Mouse (Mus musculus) hindbrain, embryonic 13.5 days (tissue): ENCODE measurements around the gene Ptprn2. TPM values are rescaled to one million over a fixed set of nuclear protein-coding genes. Genes with fewer than 3 reads are reported as not detected.
A peak's percentile ranks its signal among the peaks of the same experiment; 100 is the strongest.

Experiments used
- ATAC-seq: fragments of 200-750 bp; cut with Nextera tagmentation; 2 replicates; pipeline ENCODE4 v1.8.0; 2017; ENCODE audit warnings: moderate TSS enrichment; ENCODE audit not compliant: low FRiP score
- H3K27ac ChIP-seq: fragments of 300-500 bp; sonication (generic); 2 replicates; pipeline ENCODE4 v1.5.1; 2015; ENCODE audit warnings: inconsistent platforms, mild to moderate bottlenecking, moderate library complexity
- H3K27me3 ChIP-seq: fragments of 300-500 bp; sonication (generic); 2 replicates; pipeline ENCODE4 v1.6.1; 2015; ENCODE audit warnings: mild to moderate bottlenecking, inconsistent platforms
- H3K36me3 ChIP-seq: fragments of 300-500 bp; sonication (generic); 2 replicates; pipeline ENCODE4 v1.6.1; 2015; ENCODE audit warnings: mild to moderate bottlenecking, inconsistent platforms
- H3K4me1 ChIP-seq: fragments of 300-500 bp; sonication (generic); replicated peaks from 2 replicates; pipeline ENCODE4 v1.6.1; 2015; ENCODE audit warnings: inconsistent platforms
- H3K4me2 ChIP-seq: fragments of 300-500 bp; sonication (generic); 2 replicates; pipeline ENCODE4 v1.6.1; 2015; ENCODE audit warnings: inconsistent platforms, mild to moderate bottlenecking, moderate library complexity
- H3K4me3 ChIP-seq: fragments of 300-500 bp; sonication (generic); 2 replicates; pipeline ENCODE4 v1.5.1; 2015; ENCODE audit warnings: mild to moderate bottlenecking, inconsistent platforms
- H3K9ac ChIP-seq: fragments of 300-500 bp; sonication (generic); 2 replicates; pipeline ENCODE4 v1.6.1; 2015; ENCODE audit warnings: mild to moderate bottlenecking, inconsistent platforms
- H3K9me3 ChIP-seq: fragments of 300-500 bp; sonication (generic); 2 replicates; pipeline ENCODE4 v1.6.1; 2016; ENCODE audit warnings: inconsistent platforms
- WGBS: fragments of 180-500 bp; shearing (Covaris S2); methylation state at CpG from one replicate; pipeline ENCODE4 v1.1.7; 2015; 5-methylcytosine and 5-hydroxymethylcytosine counted together
- polyA plus RNA-seq: library from polyadenylated mRNA; unstranded; fragments of >200 nt; fragmentation: Nextera tagmentation; extraction: Ambion mirVana; gene quantifications from 2 replicates; pipeline ENCODE4 v1.2.1, GENCODE M21; 2015

Gene Ptprn2
- polyA plus RNA-seq, 1 experiment from 2014 or later, result 10.3 TPM

GRCm38 (mm10) chr12:117159669-117160210, 674.2 kb downstream of the Ptprn2 start:
- H3K36me3 ChIP-seq, result peaks cover 9% of the 10 kb centered on the region
- peaks cover 18% of the 10 kb centered on the region for H3K27me3 ChIP-seq
- peak overlapping the region; percentile 83 for H3K4me2 ChIP-seq
- H3K27ac ChIP-seq, result peak overlapping the region; percentile 90
- peak overlapping the region; percentile 35 for H3K4me3 ChIP-seq
- H3K9me3 ChIP-seq, result no peaks in the 10 kb centered on the region
- peak; percentile 13 for ATAC-seq
- H3K9ac ChIP-seq, result peak overlapping the region; percentile 70
- H3K4me1 ChIP-seq, result peaks cover 79% of the 10 kb centered on the region
- WGBS, result 9% methylated on average over 15 of the region's 15 CpGs

DNA sequence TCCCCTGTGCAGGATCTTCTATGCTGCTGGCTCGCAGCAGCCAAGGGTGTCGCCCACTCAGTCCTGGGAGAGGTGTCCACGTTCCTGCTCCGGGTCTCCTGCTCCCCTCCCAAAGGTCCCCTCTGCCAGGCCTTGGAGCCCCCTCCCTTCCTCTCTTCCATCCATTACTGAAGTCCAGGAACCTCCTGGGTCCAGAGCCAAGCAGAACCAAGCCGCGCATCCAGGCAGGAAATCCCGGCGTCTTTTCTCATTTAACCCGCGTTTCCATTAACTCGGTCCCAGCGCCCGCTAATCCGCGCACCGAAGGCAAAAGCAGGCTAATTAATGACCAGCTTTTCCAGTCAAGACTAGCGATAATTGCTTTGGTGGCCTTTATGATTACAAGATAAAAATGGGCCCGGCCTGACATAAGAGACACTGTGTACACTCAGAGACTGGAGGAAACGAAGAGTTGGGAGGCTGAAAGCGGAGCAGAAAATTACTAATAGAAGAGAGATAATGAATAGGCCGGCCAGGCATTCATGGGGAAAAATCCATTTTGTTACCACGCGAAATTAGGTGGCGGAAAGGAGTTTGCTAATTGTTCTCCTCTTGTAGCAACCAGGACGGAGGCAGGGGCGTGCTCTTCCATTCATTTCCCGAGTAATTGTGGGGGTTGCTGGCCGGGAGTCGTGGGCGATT, 674.8 kb downstream of the Ptprn2 start:
- Histone ChIP-seq H3K4me2 (peak overlapping the region; percentile 83), H3K9me3 (no peaks in the 10 kb centered on the region), H3K36me3 (peaks cover 9% of the 10 kb centered on the region), H3K27me3 (peaks cover 13% of the 10 kb centered on the region; the same call in 1 of the 2 replicates), H3K4me3 (peak overlapping the region; percentile 35), H3K9ac (peak overlapping the region; percentile 70), H3K27ac (peak overlapping the region; percentile 90), H3K4me1 (peaks cover 73% of the 10 kb centered on the region)
- WGBS, result 4% methylated on average over 30 of the region's 30 CpGs
- peak; percentile 38; the same call in 1 of the 2 replicates for ATAC-seq

GRCm38 (mm10) chr12:117162180-117162579, 676.7 kb downstream of the Ptprn2 start:
- Histone ChIP-seq H3K4me2 (no peak overlapping the region), H3K36me3 (peaks cover 9% of the 10 kb centered on the region), H3K27me3 (peaks cover 8% of the 10 kb centered on the region; the same call in 1 of the 2 replicates), H3K4me3 (no peak overlapping the region), H3K4me1 (peaks cover 65% of the 10 kb centered on the region), H3K9ac (no peak overlapping the region), H3K9me3 (no peaks in the 10 kb centered on the region), H3K27ac (no peak overlapping the region)
- 55% methylated on average over 3 of the region's 3 CpGs for WGBS
- no peak for ATAC-seq

DNA sequence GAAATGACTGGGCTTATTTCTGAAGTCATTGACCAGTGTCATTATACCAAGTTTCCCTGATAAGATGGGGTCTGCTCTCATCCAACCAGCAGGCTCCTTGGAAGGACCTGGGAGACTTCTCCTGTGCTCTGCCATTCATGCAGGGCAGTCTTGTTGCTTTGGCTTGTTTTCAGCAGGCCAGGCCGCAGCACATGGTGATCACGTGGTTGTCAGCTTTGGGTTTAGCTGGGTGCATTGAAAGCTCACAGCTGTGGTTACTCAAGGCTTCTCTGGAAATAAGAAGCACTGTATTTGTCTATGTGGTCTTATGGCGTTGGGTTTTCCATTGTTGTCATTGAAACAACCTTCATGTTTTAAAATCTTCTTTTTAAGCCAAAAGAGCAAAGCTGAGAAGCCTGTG, 678.3 kb downstream of the Ptprn2 start:
- Histone ChIP-seq H3K36me3 (peaks cover 9% of the 10 kb centered on the region), H3K9me3 (no peaks in the 10 kb centered on the region), H3K27ac (no peak overlapping the region), H3K4me1 (peaks cover 56% of the 10 kb centered on the region), H3K4me3 (no peak overlapping the region), H3K9ac (no peak overlapping the region), H3K27me3 (peaks cover 8% of the 10 kb centered on the region; the same call in 1 of the 2 replicates), H3K4me2 (no peak overlapping the region)
- WGBS, result 55% methylated on average over 3 of the region's 3 CpGs
- ATAC-seq, result no peak

DNA sequence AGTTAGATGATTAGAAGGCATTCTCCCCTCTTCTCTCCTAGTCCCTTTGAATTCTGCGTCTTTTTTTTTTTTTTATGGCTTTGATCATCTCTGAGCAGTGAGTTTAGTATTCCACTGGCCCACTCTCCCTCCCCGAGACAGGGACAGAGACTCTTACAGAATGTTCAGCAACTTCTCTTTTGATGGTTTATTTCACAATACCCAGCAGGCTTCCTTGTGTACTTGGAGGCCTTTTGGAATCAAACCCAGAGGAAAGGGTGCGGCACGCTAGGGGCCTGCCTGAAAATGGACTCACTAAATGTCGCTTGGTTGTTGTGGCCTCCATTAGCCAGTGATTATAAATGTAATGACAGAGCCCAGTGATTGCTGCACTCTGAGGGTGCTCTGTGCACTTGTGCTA, 680.7 kb downstream of the Ptprn2 start:
- Histone ChIP-seq H3K9me3 (no peaks in the 10 kb centered on the region), H3K4me3 (no peak overlapping the region), H3K27ac (no peak overlapping the region), H3K36me3 (peaks cover 9% of the 10 kb centered on the region), H3K4me1 (peaks cover 49% of the 10 kb centered on the region), H3K9ac (no peak overlapping the region), H3K4me2 (no peak overlapping the region), H3K27me3 (peaks cover 4% of the 10 kb centered on the region; the same call in 1 of the 2 replicates)
- 57% methylated on average over 5 of the region's 5 CpGs for WGBS
- ATAC-seq, result no peak

DNA sequence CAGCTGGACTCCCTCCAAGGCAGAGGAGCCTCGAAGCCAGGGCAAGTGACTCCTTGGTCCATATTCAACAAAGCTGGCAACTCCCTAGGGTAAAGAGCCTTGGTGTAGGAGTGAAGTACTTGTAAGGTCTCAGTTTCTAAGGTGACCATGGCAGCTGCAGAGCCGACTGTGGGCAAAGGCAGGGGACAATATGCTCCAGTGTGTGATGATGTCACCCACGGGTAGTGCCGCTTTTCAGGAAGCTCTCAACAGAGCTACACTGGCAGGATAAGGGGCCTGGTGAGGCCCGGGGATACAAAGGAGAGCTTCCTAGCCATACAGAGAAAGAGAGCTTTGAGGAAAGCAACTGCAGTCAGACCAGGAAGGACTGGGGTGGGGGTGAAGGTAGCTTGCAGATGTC, 684.1 kb downstream of the Ptprn2 start:
- no peak overlapping the region for H3K4me2 ChIP-seq
- no peak for ATAC-seq
- no peaks in the 10 kb centered on the region for H3K27me3 ChIP-seq
- H3K4me1 ChIP-seq, result peaks cover 59% of the 10 kb centered on the region
- H3K9me3 ChIP-seq, result no peaks in the 10 kb centered on the region
- H3K27ac ChIP-seq, result peak overlapping the region; percentile 62
- 29% methylated on average over 5 of the region's 5 CpGs for WGBS
- no peak overlapping the region for H3K4me3 ChIP-seq
- H3K9ac ChIP-seq, result peak overlapping the region; percentile 36; the same call in 1 of the 2 replicates
- no peaks in the 10 kb centered on the region for H3K36me3 ChIP-seq

DNA sequence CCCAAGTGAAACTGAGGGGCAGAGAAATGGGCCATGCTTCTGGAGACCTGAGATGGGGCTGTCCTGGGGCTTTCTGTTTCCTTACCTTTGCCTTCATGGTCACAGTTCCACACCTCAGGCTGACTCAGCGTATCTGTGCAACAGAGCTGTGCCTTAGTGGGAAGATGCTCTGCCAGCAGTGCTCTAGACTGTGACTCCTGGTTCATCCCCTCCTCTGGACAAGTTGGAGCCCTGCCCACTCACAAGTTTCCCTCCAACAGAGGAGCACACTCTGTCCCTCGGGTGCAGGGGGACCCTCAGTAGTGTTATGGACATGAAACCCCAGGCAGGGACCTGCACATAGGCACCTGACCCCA, 687.0 kb downstream of the Ptprn2 start:
- H3K36me3 ChIP-seq, result no peaks in the 10 kb centered on the region
- H3K27me3 ChIP-seq, result no peaks in the 10 kb centered on the region
- 25% methylated on average over 2 of the region's 2 CpGs for WGBS
- H3K9ac ChIP-seq, result peak overlapping the region; percentile 36; the same call in 1 of the 2 replicates
- peaks cover 78% of the 10 kb centered on the region for H3K4me1 ChIP-seq
- H3K4me3 ChIP-seq, result no peak overlapping the region
- H3K4me2 ChIP-seq, result peak overlapping the region; percentile 0; the same call in 1 of the 2 replicates
- ATAC-seq, result peak; percentile 62
- no peaks in the 10 kb centered on the region for H3K9me3 ChIP-seq
- H3K27ac ChIP-seq, result peak overlapping the region; percentile 88

DNA sequence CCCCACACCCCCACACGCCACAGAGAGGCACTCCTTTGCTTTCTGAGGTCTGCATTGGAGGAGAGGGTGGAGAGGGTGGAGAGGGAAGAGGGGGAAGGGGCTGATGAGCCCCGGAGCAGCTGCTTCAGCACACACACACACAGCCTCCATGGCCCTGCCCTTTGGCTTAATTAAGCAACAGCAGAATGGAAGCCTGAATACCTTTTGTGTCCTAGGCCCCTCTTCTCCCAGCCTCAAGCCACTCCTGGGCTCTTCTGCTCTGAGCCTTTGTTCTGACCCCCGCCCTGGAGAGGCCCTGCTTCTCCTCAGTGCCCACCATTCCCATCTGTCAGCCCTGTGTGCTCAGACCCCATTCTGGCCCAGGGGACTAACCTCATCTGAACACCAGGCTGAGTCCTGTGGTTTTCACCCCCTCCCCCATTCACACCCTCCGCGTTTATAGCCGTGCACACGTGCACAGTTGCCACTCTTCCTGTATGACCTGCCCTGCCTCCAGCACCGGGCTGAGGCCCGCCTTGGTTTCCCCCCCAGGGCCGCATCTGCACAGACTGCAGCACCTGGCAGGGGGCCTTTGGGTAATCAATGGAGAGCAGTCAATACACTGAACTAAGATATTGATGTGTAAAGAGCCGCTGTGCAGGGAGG, 687.5 kb downstream of the Ptprn2 start:
- 6% methylated on average over 11 of the region's 11 CpGs for WGBS
- Histone ChIP-seq H3K4me3 (no peak overlapping the region), H3K27ac (peak overlapping the region; percentile 88)

DNA sequence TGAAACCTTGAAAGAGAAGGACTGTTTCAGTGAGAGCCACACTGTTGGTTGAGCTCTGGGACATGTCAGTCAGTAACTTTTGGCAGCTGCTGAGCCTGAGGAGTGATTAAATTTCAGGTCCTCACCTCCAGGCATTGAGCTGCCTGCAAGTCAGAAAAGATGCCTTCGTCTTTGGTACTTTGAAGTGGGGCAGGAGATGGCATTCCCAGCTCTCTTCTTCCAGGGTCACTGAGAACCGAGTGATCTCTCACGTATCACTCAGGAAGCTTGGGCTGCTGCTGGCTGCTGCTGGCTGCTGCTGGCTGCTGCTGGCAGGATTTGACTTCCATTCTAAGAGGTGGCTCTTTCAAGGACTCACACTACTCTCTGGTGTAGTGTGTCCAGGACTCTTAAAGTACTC, 688.7 kb downstream of the Ptprn2 start:
- Histone ChIP-seq H3K27ac (peak overlapping the region; percentile 3; the same call in 1 of the 2 replicates), H3K4me1 (peaks cover 74% of the 10 kb centered on the region), H3K27me3 (no peaks in the 10 kb centered on the region), H3K9ac (peak overlapping the region; percentile 2; the same call in 1 of the 2 replicates), H3K9me3 (no peaks in the 10 kb centered on the region), H3K36me3 (no peaks in the 10 kb centered on the region), H3K4me3 (no peak overlapping the region), H3K4me2 (no peak overlapping the region)
- 21% methylated on average over 3 of the region's 3 CpGs for WGBS
- ATAC-seq, result no peak

More for the DNA sequence above, 687.5 kb downstream of the Ptprn2 start:
- Histone ChIP-seq H3K27me3 (no peaks in the 10 kb centered on the region), H3K4me2 (peak overlapping the region; percentile 0; the same call in 1 of the 2 replicates), H3K4me1 (peaks cover 77% of the 10 kb centered on the region), H3K9ac (peak overlapping the region; percentile 36), H3K36me3 (no peaks in the 10 kb centered on the region), H3K9me3 (no peaks in the 10 kb centered on the region)
- ATAC-seq, result peak; percentile 78

DNA sequence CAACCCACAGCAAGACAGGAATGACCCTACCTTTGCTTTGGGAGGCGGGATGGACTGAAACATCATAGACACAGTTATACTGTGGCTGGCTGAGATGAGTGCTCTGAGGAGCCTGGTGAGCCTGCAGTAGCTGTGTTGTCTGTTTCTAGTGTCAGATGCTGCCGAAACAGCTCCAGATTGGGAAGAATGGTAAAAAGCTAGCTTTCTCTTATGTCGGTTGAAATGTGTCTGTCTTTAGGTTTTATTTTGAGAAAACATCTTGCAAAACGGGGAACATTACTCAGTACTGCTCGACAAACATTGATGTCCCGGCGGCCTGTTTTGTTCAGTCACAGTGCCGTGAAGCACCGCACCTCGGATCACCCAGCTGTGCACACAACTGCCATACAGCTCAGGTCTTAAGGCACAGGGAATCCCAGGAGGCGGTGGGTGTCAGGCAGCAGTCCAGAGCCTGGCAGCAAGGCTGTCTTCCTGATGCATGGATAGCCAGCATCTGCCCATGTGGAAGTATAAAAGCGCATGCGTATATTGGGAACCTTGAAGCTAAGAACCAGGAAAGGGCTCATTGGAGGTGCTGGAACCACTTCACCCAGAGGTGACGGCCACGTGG, 689.7 kb downstream of the Ptprn2 start:
- Histone ChIP-seq H3K36me3 (no peaks in the 10 kb centered on the region), H3K27ac (peak overlapping the region; percentile 68), H3K27me3 (no peaks in the 10 kb centered on the region), H3K4me2 (no peak overlapping the region), H3K9ac (peak overlapping the region; percentile 51; the same call in 1 of the 2 replicates), H3K4me3 (no peak overlapping the region), H3K9me3 (no peaks in the 10 kb centered on the region), H3K4me1 (peaks cover 71% of the 10 kb centered on the region)
- WGBS, result 58% methylated on average over 15 of the region's 15 CpGs
- no peak for ATAC-seq

- WGBS, result 24% methylated on average over 13 of the region's 13 CpGs
- no peak for ATAC-seq
- no peak overlapping the region for H3K4me2 ChIP-seq
Measured at GRCm38 (mm10) chr12:117176259-117176823, 690.8 kb downstream of the Ptprn2 start.

DNA sequence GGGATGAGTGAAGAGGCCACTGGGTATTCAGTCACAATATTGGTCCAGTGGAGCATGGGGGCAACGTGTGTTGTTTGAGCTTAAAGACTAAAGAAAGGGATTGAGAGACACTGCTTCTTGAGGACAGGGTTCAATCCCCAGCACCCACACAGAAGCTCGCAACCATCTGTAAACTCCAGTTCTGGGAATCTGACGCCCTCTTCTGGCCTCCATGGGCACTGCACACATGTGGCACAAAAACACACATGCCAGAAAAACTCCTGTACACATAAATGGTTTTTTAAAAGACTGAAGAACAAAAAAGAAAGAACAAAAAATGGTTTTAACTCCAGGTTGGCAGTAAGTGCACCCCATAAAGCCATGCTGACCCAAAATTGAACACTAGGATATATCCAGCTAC, 701.6 kb downstream of the Ptprn2 start:
- Histone ChIP-seq H3K27me3 (no peaks in the 10 kb centered on the region), H3K4me3 (no peak overlapping the region), H3K36me3 (peaks cover 54% of the 10 kb centered on the region), H3K9ac (no peak overlapping the region), H3K4me2 (no peak overlapping the region), H3K27ac (no peak overlapping the region), H3K9me3 (no peaks in the 10 kb centered on the region), H3K4me1 (peaks cover 10% of the 10 kb centered on the region)
- 82% methylated on average over 3 of the region's 3 CpGs for WGBS
- no peak for ATAC-seq

More at GRCm38 (mm10) chr12:117176259-117176823, 690.8 kb downstream of the Ptprn2 start:
- H3K4me1 ChIP-seq, result peaks cover 62% of the 10 kb centered on the region
- no peaks in the 10 kb centered on the region for H3K9me3 ChIP-seq
- H3K36me3 ChIP-seq, result no peaks in the 10 kb centered on the region
- peak overlapping the region; percentile 82 for H3K27ac ChIP-seq
- H3K4me3 ChIP-seq, result no peak overlapping the region
- no peaks in the 10 kb centered on the region for H3K27me3 ChIP-seq
- H3K9ac ChIP-seq, result peak overlapping the region; percentile 51; the same call in 1 of the 2 replicates
